Mouse (Mus musculus) kidney, adult 2 months (tissue): ENCODE results near the gene Arid1b.

ENCODE experiments used
- CTCF ChIP-seq: fragments of 200-500 bp; conservative IDR thresholded peaks from 2 replicates; pipeline ENCODE4 v1.5.1; 2011; ENCODE audit warnings: low read depth, mild to moderate bottlenecking, control low read depth, low read length, moderate library complexity, mixed read lengths; ENCODE audit not compliant: insufficient read depth, insufficient read length
- POLR2A ChIP-seq: fragments of 200-500 bp; IDR thresholded peaks from one replicate; pipeline ENCODE4 v1.6.1; 2011; ENCODE audit warnings: low read depth, low read length, control low read depth

DNA sequence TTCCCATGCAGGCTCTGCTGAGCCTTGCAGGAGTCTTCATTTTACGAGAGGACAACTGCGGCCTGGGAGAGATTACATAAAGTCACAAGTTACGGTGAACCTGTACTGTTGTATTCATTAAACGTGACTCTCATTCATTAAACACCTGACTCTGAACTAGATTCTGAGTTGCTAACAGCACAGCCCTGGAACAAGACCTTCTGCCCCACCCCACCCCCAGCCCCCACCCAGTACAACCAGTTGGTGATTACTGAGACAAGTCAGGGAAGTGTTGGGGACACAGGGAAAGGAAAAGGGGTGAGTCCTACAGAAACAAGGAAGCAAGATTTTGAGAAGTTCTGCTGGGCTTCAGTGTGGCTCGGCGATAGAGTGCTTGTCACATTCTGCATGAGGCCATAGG, 281.6 kb downstream of the Arid1b start:
- no peak for TF ChIP-seq CTCF
- no peak for TF ChIP-seq POLR2A
